Mouse (Mus musculus): Measurements from ENCODE around the gene Slc25a45.

GRCm38 (mm10) chr19:5848826-5849672 lies 28.6 kb upstream of the Slc25a45 start:
- TF ChIP-seq CTCF (IDR thresholded peaks at IDR 0.05), result peak; percentile 25
- TF ChIP-seq EP300 (IDR thresholded peaks at IDR 0.05), result no peak; the same call in 1 of the 2 replicates

Measured in lung, postnatal 0 days (tissue).